Mouse (Mus musculus) lung, postnatal 36 days (tissue): ENCODE data around the gene Ppcs.
A peak's percentile ranks its signal among the peaks of the same experiment; 100 is the strongest.

ENCODE experiments used
- DNase-seq: peaks from one replicate; pipeline ENCODE4 v3.0.0; 2022; ENCODE audit warnings: mixed read lengths

The Ppcs gene

DNA sequence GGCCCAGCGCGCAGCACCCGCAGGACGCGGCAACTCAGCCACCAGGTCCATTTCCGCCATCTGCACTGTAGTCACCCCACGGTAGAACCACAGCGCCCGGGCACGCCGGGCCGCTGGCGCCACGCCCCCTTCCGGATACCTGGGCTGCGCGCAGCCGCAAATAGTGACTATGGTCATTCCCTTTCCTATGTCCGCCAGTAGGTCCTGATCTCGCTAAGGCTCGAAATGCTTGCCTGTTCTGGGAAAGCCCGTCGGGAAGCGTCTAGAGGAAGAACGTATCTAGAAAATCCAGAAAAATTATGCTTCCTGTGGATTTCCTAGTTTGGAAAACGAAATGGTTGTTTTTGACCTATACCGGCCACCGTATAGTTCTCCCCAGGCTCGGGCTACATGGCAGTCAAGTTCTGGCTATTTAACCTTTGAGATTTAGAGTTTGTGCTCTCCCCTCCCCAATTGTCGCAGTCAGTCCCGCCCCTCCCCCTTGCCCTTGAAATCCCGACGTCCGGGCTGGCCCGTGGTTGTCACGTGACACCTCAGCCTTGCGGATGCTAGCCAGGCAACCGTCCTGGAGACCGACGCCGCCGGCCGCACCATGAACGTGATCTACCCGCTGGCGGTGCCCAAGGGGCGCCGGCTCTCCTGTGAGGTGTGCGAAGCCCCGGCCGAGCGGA lies at the start of gene Ppcs, which contains the start of gene Zmynd12:
Ppcs (minus strand) TSS at position 127 of the 671 bp plus-strand sequence.
Zmynd12 (plus strand) TSS at position 521 of the 671 bp plus-strand sequence.
- DNase-seq: peak; percentile 94

DNA sequence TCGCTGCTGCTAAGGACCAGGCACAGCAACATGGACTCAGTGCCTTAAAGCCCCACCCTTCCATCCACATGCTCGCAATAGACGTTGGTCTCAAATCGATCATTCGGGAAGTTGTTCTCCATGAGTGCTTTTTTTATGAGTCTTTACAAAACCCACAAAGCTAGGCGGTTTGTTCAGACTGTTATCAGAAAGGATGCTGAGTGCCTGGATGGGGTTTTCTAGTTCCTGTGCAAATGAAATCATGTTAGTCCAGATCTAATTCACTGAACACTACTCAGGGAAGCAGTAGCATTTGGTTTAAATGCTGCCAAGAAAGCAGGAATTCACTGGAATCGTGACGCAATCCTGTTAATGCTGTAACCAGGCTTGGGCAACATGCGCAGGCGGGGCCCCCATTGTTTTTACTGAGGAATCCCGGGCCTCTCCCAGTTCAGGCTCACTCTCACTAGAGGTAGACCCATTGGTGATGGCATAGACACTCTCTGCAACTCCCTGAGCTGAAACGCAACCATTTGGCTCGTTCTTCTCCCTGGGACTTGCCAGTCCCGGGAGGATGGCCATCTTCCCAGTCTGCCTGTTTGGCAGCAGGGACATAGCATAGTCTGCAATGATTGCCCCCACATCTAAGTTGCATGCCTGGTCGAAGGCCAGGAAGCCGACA lies 45.6 kb upstream of the Ppcs start:
- DNase-seq: peak; percentile 65

DNA sequence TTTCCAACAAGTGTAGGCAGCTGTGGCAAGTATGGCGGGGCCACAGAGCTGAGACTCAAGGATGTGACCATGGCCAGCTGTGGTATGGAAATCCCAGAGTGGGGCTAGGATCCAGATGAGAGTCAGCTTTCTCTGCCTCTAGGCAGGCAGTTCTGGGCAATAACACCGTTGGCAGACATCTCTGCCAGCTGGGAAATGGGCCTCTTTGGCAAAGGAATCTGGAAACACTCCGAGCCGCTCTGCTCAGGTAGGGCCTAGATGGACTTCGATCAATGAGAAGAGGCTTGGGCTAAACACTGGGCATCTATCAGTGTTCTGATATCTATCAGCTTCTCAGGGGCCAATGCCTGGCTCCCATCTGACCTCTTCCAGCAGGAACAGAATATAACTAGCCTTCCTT lies 43.6 kb upstream of the Ppcs start:
- DNase-seq: no peak

DNA sequence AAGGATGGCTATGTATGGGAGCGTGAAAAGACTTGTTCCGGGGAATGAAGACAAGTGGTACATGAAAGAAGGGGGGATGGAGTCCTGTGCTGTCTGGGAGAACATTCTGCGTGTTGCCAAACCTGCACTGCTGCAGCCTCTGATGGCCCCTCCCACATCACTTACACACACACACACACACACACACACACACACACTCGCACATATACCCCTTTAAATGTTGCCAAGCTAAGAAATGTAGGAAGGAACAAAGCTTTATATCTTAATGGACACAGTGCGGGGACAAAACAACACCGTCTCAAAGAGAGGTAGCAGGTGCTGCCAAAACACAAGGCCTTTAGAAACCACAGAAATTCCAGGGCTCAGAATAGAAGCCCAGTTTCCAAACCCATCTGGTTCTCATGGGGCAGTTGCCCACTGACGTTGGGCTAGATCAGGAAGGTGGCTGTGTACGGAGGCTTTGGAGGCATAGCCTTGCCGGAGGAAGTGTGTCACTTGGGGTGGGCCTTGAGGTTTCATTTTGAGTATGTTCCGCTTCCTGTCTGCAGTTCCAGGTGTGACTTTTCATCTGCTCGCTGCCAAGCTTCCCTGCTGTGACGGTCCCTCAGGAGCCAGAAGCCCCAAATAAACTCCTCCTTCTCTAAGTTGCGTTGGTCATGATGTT lies 41.7 kb upstream of the Ppcs start:
- DNase-seq: no peak

DNA sequence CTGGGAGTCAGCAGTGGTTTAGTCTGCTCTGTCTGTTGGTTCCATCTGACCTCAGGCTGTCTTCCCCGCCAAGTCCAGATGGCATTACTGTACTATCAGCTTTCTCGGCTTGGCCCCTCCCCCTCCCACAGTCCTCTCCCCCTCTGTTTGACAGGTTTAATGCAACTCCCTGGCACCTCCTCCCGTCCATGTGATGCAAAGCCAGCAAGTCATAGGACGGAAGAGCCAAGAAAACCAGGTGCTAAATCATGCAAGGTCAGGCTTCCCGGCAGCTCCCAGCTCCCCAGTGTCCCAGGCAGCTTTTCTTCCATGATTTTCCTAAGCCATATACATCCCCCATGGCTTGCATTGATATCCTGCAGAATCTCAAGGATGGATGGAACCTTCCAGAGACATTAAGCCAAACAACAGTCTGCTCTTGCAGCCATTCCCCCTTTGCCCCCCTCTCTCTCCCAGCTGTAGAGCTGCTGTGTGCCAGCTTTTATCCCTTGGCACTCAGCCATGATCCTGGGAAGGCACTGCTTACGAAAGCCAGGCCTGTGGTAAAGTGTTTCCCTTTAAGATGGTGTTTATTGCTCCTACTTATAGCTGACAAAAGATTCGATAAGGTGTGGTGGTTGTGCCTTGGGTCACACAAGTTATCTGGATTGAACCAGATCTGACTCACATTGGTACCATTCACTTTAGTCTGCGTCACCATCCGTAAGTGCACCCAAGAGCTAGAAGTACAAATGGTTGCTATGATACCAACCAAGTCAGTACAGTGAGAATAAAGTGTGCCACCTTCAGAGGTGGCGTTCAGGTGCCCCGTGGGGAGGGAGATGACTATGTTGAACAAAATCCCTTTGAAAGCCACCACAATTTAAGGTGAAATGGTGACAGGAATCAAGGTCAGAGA lies 40.9 kb upstream of the Ppcs start:
- DNase-seq: peak; percentile 78

DNA sequence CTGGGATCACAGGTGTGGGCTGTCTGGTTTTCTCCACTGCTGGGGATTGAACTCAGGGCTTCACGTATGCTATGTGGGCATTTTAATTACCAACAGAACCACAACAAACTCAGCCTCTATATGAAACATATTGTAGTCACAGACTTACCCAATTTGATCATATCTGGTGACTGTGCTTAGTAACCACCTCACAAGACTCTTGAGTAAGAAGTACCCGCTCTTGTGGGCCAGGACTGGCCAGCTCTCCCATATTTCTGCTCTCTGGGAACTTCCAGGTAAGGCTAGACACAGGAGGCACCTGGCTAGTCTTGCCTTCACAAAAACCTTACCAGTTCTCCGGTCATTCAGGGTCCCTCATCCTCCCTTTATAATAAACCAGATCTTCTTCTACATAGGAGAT lies 40.2 kb upstream of the Ppcs start:
- no peak for DNase-seq

DNA sequence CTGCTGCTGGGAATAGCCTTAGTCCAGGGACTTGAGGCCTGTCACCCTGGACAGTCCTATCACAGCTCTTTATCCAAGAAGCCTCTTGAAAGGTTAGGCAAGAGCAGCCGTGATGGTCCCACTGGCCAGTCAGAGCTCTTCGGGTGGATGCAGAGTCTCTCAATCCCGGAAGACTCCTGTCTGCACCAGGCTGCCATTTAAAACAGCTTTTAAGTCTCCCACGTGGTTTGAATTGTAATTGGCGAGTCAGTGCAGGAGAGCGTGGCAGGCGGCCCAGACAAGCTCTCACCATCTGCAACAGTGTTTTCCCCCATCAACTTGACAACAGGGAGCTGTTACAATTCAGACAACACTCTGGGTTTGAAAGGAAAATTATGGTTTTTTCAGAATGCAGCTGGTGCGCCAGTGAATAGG lies 38.5 kb upstream of the Ppcs start:
- peak; percentile 57 for DNase-seq

DNA sequence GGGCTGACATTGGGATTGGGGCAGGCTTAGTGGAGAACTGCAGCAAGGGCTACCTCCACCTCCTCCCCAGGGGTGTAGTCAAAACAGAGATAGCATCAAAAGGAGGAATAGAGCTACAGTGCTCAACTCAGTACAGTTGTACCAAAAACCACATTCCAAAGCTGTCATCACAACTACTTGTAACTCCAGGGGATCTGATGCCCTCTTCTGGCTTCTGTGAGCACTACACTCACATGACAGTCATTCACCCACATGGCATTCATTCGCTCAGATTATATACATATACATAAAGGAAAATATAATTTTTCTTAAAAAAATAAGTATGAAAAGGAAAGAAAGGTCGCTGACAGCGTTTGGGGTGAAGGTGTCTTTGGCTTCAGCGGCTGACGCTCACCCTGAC lies 38.1 kb upstream of the Ppcs start:
- DNase-seq: peak; percentile 34

DNA sequence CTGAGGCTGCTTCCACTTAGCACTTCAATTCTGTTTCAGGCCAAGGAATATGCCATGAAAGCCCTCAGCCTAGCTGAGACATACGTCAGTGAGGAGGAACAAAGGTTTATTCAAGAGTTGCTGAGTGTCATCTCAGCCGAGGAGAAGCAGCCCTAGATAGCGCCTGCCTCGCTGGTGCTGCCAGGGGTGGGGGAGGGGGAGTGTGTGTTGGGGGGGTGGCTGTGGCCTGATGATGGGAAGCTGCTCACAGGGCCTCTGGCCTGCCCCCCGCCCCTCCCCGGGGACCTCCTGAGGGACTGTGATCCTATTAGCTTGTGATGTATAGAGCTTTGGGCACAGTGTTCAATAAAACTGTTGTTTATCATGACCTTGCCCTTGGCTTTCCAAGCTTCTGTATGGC lies 31.3 kb upstream of the Ppcs start:
- no peak for DNase-seq

DNA sequence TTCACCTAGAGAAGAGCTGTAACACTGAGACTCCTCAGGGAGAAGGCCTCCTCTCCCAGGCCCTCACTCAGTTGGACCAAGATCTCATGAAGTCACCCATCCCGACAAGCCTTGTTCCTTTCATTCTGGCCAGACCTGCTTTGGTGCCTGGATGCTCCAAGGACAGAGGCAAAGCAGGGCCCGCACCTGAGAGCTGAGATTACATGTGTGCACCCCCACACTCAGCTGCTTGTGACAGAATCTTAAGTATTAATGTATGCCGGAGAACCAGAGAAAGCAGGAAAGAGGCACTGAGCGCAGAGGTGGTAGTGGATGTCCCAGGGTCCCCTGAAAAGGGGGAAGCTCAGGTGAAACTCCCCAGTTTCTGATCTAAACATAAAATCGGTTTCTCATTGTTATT lies 30.9 kb upstream of the Ppcs start:
- DNase-seq: no peak

DNA sequence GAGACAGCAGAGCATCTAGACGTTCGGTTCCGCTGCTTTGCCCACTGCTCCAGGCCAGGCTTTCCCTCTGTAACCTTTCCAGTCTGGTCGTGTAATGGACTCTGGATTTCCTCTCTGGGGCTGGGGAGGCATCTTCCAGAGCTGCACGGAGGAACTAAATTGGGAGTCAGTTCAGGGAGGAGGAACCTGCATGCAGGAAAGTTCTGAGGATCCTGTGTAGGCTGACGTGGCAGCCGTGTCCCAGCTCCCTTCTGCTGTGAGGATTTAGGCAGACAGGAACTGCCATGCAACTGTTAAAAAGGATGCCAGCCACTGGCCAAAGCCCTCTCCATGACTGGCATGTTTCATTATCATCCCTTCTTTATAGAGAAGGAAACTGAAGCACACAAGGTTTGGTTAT lies 28.2 kb upstream of the Ppcs start:
- DNase-seq: no peak

DNA sequence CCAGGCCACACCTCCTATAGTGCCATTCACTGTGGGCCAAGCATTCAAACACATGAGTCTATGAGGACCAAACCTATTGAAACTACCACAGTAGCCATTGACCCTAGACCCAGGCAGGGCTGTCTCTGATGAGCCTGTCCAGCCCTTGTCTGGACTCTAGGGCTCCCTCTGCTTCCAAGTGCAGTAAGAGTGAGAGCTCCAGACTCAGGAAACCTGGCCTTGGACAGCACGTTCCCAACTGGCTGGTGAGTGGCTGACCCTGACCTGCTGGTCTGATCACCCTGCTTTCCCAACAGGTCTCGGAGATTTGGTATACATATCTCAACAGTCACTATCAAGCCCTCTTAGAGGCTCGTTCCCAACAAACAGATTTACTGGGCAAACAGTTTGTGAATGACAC lies 25.6 kb upstream of the Ppcs start:
- no peak for DNase-seq

DNA sequence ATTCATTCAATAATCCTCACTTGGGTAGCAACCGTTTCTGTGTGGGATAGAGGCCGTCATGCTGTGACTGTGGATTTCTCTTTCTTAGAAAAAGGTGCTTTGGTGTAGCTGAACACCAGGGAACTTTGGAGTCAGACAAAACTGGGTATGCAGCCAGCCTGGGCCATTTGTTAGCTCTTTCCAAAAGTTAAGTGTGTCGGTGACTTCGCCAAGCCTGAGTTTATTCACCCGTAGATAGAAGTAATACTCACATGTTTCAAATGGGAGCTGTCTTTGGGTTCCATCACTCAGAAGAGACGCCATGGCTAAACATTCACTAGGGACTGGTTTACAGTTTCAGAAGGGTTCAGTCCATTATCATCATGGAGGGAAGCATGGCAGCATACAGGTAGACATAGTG lies 25.0 kb upstream of the Ppcs start:
- no peak for DNase-seq

DNA sequence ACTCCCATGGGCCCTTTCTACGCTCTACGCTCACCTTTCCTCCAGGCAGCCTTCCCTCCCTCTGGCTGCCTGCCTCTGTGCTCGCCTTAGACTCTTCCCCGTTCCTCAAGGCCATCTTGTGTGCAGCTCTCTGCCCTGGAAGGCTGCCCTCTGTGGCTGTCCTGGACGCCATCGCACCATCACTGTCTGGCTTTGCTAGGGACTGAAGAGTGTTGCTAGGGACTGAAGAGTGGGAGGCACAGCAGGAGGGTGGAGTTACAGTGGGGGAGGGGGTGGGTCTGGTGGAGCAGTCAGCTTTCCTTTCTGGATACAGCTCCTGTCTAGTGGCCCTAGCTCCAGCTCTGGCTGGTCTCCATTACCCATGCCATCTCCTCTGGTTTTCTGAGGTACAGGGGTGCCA lies 20.3 kb upstream of the Ppcs start:
- no peak for DNase-seq

DNA sequence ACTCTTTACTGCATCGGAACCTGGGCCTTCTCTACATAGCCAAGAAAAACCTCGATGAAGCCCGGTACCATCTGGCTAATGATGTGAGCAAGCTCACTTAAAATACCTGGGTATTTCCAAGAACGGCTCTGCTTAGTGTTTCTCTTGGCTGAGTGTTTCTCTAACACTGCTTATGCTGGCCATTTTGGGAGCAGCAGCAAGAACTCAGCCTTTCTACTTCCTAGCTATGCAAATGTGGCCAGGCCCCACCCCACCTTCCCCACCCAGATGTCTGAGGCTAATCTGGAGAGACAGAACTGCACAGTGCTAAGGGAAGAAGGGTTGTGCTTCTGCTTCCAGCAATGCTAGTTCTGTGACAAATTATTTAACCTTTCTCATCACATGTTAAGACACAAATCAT lies 19.6 kb upstream of the Ppcs start:
- DNase-seq: no peak

DNA sequence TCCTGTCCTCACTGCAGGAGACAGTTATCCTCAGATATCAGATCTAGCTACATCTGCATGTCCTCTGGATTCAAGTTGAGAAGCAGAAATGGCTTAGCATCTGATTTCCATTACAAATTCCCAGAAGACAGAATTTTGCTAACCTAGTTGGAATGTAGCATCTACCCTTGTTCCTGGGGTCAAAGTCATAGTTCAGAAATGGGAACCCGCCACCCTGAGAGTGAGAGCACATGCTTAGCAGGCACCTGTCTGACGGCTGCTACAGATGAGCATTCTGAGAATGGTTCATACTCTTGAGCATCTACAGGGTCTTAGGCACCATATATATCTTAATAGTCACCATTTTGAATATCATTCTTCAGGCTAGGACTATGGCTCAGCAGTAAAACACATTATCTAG lies 15.7 kb upstream of the Ppcs start:
- DNase-seq: no peak

DNA sequence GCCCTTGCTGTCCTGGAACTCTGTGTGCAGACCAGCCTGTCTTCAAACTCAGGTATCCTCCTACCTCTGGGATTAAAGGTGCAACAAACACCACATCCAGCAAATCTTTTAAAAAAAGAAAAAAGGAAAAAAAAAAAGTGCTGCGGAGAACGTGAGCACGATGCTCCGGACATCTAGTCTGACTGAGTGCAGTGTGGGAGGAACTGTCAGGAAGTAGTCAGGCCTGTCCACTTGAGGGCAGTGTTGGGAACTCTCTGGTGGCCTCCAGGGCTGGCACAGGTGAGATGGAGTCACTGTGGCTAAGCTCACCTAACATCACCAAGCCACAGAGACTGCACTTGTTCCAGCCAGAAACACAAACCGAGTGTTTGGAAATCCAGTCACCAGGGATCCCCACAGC lies 8.5 kb upstream of the Ppcs start:
- DNase-seq: peak; percentile 76

DNA sequence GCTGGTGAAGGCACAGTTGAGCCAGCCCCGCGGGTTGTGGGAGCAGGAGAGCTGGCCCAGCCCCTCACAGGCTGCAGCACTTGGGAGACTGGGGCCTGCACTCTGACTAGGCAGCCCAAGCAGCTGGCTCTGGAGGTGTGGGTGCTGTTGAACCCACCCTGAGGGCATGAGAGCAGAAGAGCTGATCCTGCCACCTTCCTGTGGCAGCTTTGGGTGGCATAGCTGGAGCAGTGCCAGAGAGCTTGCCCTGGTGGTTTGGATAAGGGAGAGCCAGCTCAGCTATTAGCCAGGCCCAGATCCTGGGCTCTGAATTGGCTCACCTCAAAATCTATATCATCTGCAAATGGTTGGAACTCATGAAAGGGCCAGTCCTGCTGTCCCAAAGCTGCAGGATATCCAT lies 5.5 kb upstream of the Ppcs start:
- DNase-seq: no peak

DNA sequence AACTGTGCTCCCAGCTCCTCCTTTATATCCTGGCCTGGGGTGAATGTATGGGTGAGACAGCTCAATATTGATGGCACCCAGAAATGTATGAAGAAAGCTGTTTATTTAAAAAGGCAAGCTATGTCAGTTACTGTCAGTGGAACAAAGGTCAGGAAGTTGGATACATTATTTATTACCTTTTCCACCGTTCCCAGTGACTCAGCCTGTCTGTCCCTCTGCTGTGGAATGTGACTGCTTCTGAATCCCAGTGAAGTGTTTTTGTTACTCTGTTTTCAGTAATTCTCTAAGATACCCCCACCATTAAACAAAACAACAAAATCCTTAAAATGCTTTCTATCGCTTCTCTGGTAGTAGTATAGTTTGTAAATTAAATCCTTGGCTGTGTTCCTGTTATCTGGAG lies 3.4 kb upstream of the Ppcs start:
- DNase-seq: no peak

DNA sequence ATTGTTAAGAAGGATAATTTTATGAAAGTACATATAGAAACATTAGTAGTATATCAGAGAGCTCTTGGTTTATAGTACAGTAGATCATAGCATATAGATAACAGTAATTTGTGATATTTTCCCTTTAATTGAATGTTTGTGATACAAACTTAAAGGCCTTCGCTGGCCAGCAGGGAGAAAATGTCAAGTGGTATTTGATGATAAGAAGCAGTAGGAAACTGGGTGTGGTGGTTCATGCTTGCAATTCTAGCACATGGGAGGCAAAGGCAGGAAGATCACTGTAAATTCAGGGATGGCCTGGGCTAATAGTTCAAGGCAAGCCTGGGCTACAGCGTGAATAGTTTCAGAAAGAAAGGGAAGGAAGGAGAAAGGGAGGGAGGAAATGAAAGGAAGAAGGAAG lies 2.9 kb upstream of the Ppcs start:
- no peak for DNase-seq

DNA sequence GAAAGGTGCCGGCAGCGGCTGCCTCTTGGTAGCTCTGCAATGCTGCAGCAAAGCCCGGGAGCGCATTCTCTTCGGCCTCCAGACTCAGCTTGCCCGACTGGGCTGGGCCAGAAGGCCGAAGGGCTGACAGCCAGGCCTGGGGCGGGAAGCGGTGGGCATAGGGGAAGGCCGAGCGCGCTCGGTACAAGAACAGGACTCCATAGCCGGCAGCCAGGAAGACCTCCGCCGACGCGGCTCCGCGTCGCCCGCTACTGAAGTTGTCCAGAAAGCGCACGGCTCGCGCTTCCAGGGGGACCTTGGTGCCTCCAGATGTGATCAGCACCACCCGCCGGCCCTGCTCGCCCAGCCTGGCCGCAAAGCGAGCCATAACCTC lies 313 bp downstream of the Ppcs start:
- DNase-seq: no peak

DNA sequence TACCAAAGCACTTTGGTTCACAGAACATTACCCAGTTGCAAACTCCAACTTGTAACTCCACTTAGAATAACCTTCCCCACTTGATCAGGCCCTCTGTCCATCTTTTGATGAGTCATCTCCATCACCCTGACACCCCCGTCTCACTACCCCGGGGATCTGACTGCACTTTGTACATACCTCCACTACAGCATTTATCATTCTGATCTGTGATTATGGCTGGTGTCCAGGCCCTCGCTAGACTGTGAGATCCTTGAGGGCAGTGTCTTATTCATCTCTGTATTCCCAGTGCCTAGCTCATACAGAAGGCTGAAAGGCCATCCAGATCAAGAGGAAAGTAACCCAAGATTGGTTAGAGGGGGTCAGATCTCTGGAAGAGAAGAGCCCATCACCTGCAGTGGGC lies 1.0 kb downstream of the Ppcs start:
- no peak for DNase-seq

DNA sequence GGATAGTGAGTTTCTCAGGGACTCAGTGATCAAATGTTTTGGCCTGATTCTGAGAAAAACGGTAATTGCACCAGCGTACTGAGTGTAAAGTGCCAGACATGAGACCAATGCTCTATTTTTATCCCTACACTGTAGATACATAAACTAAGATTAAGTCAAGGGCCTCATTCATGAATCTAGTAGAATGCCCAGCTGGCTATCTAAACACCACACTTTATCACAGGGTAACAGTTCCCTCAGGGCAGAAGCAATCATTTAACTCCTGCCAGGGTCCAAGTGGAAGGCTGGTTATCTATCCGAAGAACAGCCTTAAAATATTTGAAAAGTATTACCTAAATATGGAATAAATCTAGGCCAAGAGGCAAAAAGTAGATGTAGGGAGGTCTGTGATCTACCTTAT lies 4.3 kb downstream of the Ppcs start:
- no peak for DNase-seq
